Mouse (Mus musculus) fat pad, adult 2 months (tissue): ENCODE measurements around the gene Syt1.

ENCODE experiments used
- DNase-seq: peaks from one replicate; pipeline ENCODE4 v3.0.0-alpha.2; 2011; ENCODE audit warnings: low read depth, low spot score; ENCODE audit errors: extremely low read depth

Syt1 gene

GRCm38 (mm10) chr10:108886781-108887180 lies 124.0 kb downstream of the Syt1 start:
- DNase-seq, result no peak

- DNase-seq, result no peak
Measured at GRCm38 (mm10) chr10:108885769-108886168, 125.0 kb downstream of the Syt1 start.

GRCm38 (mm10) chr10:108884520-108884919 lies 126.3 kb downstream of the Syt1 start:
- no peak for DNase-seq

- no peak for DNase-seq
Measured at GRCm38 (mm10) chr10:108880372-108880771, 130.4 kb downstream of the Syt1 start.

GRCm38 (mm10) chr10:108875730-108876129 lies 135.1 kb downstream of the Syt1 start:
- DNase-seq, result no peak

- DNase-seq, result no peak
Measured at GRCm38 (mm10) chr10:108874687-108875086, 136.1 kb downstream of the Syt1 start.

- no peak for DNase-seq
Measured at GRCm38 (mm10) chr10:108872359-108872758, 138.4 kb downstream of the Syt1 start.

GRCm38 (mm10) chr10:108870586-108870985 lies 140.2 kb downstream of the Syt1 start:
- DNase-seq, result no peak

- DNase-seq, result no peak
Measured at GRCm38 (mm10) chr10:108868136-108868535, 142.6 kb downstream of the Syt1 start.

GRCm38 (mm10) chr10:108867202-108867601 lies 143.6 kb downstream of the Syt1 start:
- DNase-seq, result no peak

GRCm38 (mm10) chr10:108865586-108865985 lies 145.2 kb downstream of the Syt1 start:
- no peak for DNase-seq

GRCm38 (mm10) chr10:108855986-108856385 lies 154.8 kb downstream of the Syt1 start:
- DNase-seq, result no peak

- DNase-seq, result no peak
Measured at GRCm38 (mm10) chr10:108852757-108853156, 158.0 kb downstream of the Syt1 start.

GRCm38 (mm10) chr10:108837434-108837833 lies 173.3 kb downstream of the Syt1 start:
- DNase-seq, result no peak

GRCm38 (mm10) chr10:108832248-108832647 lies 178.5 kb downstream of the Syt1 start:
- no peak for DNase-seq

- no peak for DNase-seq
Measured at GRCm38 (mm10) chr10:108831801-108832200, 179.0 kb downstream of the Syt1 start.

- DNase-seq, result no peak
Measured at GRCm38 (mm10) chr10:108822273-108822672, 188.5 kb downstream of the Syt1 start.

GRCm38 (mm10) chr10:108815339-108815738 lies 195.4 kb downstream of the Syt1 start:
- DNase-seq, result no peak

GRCm38 (mm10) chr10:108804380-108804779 lies 206.4 kb downstream of the Syt1 start:
- no peak for DNase-seq

- no peak for DNase-seq
Measured at GRCm38 (mm10) chr10:108800776-108801175, 210.0 kb downstream of the Syt1 start.

- no peak for DNase-seq
Measured at GRCm38 (mm10) chr10:108798826-108799225, 212.0 kb downstream of the Syt1 start.

- DNase-seq, result no peak
Measured at GRCm38 (mm10) chr10:108782817-108783216, 228.0 kb downstream of the Syt1 start.

GRCm38 (mm10) chr10:108780614-108781013 lies 230.2 kb downstream of the Syt1 start:
- no peak for DNase-seq

- DNase-seq, result no peak
Measured at GRCm38 (mm10) chr10:108776735-108777134, 234.0 kb downstream of the Syt1 start.
